Mouse (Mus musculus) cortical plate, adult 2 months (tissue): ENCODE data around the gene Apeh. TPM values are rescaled to one million over a fixed set of nuclear protein-coding genes. Genes with fewer than 3 reads are reported as not detected.
A peak's percentile ranks its signal among the peaks of the same experiment; 100 is the strongest.

Experiments
- H3K27ac ChIP-seq: fragments of 200-500 bp; 2 replicates; pipeline ENCODE4 v1.5.1; 2012; ENCODE audit warnings: low read length, control low read depth, inconsistent platforms; ENCODE audit not compliant: insufficient read depth
- H3K4me1 ChIP-seq: fragments of 200-500 bp; 2 replicates; pipeline ENCODE4 v1.6.1; 2011; ENCODE audit warnings: low read length; ENCODE audit not compliant: control insufficient read depth, insufficient read depth
- H3K4me3 ChIP-seq: fragments of 200-500 bp; 2 replicates; pipeline ENCODE4 v1.5.1; 2011; ENCODE audit warnings: mild to moderate bottlenecking, low read length, control low read depth; ENCODE audit not compliant: insufficient read depth
- CTCF ChIP-seq: fragments of 200-500 bp; IDR thresholded peaks from 2 replicates; pipeline ENCODE4 v1.5.1; 2011; ENCODE audit warnings: mild to moderate bottlenecking, control low read depth, low read length; ENCODE audit not compliant: insufficient read depth; ENCODE audit errors: extremely low read depth
- POLR2A ChIP-seq: fragments of 200-500 bp; IDR thresholded peaks from 2 replicates; pipeline ENCODE4 v1.6.1; 2011; ENCODE audit warnings: mild to moderate bottlenecking, low read length, control low read depth; ENCODE audit not compliant: insufficient read depth; ENCODE audit errors: extremely low read depth
- polyA plus RNA-seq: library from polyadenylated mRNA; depleted of rRNA; stranded (reverse); fragments of >200 nt; gene quantifications from 2 replicates; pipeline ENCODE4 v1.2.3, GENCODE M21; 2012

Apeh gene
- polyA plus RNA-seq, 1 experiment, result 26.1 TPM

DNA sequence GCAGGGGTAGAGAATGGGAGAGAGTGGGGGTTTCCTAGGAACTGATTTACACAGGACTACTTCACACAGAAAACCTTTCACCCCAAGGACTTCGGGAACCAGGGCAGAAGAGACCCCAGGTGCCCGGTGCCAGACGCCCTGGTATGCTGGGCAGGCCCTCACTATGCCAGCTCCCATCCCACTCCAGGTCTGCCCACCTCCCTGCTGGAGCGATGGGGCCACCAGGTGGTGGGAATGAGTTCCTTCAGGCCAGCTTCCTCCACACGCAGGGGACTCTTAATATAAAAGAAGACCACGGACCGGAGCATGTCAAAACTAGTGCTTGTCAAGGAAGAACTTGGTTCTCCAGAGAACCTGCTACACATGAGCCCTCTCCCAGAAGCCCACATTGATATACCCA is 27.2 kb downstream of the Apeh start:
- H3K27ac ChIP-seq, result no peak overlapping the region
- no peaks in the 10 kb centered on the region for H3K4me1 ChIP-seq
- no peak overlapping the region for H3K4me3 ChIP-seq
- no peak for TF ChIP-seq POLR2A

DNA sequence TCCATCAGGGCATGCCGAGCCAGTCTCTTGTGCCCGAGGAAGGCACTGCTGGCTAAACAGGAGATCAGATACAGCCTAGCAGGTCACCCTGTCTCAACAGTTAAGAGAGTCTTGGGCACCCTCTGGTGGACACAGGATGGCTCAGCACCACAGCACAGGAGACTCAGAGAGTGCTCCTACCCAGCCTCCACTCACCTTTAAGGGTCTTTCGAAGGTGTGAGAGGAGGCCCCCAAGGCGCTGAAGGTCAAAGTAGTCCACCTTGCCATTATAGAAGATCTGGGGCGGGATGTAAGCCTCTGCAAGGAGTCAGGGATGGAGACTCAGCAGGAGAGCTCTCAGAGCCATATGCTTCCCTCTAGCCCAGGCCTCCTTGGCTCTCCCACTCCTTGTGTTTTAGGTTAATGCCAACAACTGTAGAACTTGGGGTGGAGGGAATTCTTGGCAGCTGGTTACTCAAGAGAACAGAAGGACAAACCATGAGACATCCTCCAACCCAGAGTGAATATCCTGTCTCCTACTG is 28.9 kb downstream of the Apeh start:
- Histone ChIP-seq H3K4me1 (no peaks in the 10 kb centered on the region), H3K4me3 (no peak overlapping the region)
- TF ChIP-seq CTCF (peak; percentile 69), POLR2A (no peak)

DNA sequence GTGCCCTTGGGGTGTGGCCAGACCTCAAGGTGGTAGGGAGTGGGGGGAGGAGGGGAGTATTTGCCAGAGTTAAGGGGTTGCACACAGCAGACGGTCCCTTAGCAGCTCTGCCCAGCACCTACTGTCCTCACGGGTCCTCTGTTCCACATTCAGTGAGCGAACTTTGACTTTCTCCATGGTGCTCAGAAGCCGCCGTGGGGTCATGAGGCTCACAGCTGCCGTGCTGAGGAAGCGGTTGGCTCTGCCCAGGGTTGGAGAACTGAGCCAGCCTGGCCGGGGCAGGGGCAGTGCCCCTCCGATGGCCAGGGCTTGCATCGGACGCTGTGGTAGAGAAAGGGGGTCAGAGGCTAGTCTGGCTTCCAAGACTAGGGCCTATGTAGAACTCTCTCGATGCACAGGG is 31.0 kb downstream of the Apeh start:
- no peaks in the 10 kb centered on the region for H3K4me1 ChIP-seq
- H3K4me3 ChIP-seq, result no peak overlapping the region
- no peak overlapping the region for H3K27ac ChIP-seq
- TF ChIP-seq CTCF, result no peak
- no peak for TF ChIP-seq POLR2A

More for the DNA sequence above, 28.9 kb downstream of the Apeh start:
- H3K27ac ChIP-seq, result no peak overlapping the region

DNA sequence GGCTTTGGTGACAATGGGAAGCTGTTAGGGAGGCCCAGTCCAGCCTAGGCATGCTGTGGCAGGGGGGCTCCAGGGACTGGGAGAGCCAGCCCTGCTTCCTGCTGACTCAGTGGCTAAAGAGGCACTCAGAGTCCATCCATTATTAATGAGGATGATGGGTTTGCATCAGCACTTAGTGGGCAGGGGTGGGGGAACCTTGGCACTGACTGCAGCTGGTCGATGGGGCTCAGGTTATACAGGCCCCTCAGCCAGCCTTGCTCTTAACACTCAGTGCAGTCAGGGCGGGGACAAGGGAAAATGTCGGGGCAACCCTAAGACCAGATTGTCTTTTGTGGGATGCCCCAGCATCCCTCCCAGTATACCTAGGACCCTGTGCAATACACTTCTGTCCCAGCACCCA is 32.3 kb downstream of the Apeh start:
- H3K27ac ChIP-seq, result no peak overlapping the region
- TF ChIP-seq POLR2A, result no peak
- no peak for TF ChIP-seq CTCF
- no peaks in the 10 kb centered on the region for H3K4me1 ChIP-seq
- no peak overlapping the region for H3K4me3 ChIP-seq

DNA sequence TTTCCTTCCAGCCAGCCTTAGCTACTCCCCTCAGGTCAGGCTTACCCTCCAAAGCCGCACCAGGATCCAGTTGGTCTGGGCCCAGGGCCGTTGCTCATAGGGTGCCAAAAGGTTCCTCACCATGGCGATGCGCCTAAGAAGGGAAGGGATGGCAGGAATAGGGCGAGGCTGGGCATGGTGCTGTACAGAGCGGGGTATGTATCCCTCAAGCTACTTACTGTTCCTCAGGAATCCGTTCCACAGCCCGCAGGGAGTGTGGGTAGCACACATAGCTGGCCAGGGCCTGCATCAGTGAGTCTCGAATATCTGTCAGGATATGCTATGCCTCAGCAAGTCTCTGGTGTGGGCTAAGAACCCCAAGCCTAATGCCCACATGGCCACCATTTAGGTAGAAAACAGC is 36.1 kb downstream of the Apeh start:
- H3K4me3 ChIP-seq, result no peak overlapping the region
- H3K4me1 ChIP-seq, result no peaks in the 10 kb centered on the region
- H3K27ac ChIP-seq, result no peak overlapping the region
- no peak for TF ChIP-seq POLR2A
- TF ChIP-seq CTCF, result no peak

DNA sequence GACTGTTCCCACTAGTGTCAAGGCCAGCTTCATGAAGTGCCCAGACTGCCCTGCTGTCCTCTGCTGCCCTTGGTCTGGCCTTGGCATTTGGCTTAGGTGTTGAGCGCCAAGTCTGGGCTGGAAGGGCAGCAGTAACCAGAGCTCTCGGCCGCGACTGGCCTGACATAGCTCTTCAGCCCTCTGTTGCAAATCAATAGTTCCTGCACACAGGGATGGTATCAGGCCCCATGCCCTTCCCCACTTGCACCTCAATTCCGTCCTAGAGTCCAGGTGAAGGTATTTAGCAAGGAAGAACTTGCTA is 37.2 kb downstream of the Apeh start:
- no peak for TF ChIP-seq POLR2A
- TF ChIP-seq CTCF, result no peak
- no peak overlapping the region for H3K4me3 ChIP-seq

DNA sequence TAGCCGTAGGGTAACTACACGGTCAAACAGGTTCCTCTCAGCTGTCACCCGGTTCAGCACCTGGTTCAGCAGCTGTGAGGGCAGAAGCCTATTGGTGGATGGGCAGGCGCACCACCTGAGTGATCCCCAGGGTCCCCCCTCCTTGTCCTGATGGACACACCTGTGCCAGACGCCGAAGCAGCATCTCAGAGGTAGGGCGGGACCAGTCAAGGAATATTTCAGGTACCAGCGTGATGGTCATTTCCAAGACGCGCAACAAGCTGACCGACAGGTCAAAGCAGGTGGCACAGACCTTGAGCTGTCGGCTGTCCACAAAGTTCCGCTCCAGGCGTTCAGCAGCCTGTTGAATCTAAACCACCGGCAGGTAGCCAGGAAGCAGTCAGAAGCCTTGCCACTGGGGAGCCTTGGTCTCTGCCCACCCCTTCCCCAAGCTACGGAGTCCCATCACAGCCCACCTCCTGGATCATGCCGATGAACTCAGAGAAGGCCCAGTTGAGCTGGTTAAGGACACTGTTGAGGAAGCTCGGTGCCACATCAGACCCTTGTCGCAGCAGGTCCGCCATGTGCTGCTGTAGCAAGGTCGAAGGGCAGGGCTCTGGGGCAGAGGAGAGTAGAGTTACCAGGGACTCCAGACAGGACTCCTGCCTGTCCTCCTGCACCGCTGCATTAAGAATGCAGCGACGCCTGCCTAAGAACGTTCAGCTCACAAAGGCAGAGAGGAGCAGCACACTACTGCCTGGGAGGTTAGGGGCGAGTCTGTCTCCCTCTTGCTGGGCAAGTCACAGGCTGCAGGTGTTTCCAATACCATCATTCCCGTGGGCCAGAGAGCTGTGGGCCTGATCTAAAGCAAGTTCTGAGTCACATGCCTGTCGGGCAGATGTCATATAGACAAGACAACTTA is 37.8 kb downstream of the Apeh start:
- no peak overlapping the region for H3K27ac ChIP-seq
- no peaks in the 10 kb centered on the region for H3K4me1 ChIP-seq
- TF ChIP-seq POLR2A, result no peak
- H3K4me3 ChIP-seq, result no peak overlapping the region

More for the DNA sequence above, 37.2 kb downstream of the Apeh start:
- H3K4me1 ChIP-seq, result no peaks in the 10 kb centered on the region
- no peak overlapping the region for H3K27ac ChIP-seq

DNA sequence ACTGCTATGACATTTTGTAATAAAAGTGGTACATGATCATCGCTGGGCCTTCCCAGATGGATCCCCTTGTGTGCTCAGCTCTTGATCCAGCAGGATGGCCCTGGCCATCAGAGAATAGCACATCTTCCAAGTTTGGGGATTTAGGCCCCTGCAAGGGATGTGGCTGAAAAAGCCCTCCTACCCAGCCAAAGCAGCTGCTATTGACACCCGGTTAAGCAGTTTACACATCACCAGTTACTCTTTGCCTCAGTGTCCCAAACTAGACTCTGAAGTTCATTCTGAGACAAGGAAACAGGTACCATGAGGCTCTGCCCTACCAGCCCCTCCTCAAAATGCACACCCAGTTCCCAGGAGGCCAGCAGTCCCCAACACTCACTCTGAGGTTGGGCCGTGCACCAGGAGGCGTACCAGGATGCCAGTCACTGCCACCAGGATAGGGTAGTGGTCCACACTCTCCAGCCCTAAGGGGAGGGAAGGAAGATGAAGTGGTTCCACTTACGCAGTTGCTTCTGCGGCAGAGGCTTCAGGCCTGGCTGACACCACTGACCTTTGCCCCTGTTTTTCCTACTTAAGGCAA is 38.7 kb downstream of the Apeh start:
- no peak overlapping the region for H3K4me3 ChIP-seq
- H3K4me1 ChIP-seq, result no peaks in the 10 kb centered on the region
- no peak overlapping the region for H3K27ac ChIP-seq
- TF ChIP-seq POLR2A (no peak), CTCF (no peak)

DNA sequence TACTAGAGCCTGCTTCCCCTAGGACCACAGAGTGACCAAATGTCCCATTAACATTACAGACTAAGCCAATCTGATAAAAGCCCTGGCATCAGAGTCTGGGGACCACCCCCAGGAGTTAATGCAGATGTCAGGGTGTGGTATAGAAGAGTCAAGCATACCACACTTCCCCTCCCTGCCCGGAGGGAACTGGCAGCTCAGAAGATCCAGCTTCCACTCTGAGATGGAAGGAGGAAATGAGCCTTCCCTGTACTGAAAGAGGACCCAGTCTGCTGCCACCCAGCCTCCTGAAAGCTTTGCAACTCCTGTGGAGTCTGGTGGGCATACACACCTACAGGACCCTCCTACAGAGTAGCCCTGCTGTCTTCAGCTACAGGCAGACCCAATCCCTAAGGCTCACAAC is 39.3 kb downstream of the Apeh start:
- Histone ChIP-seq H3K27ac (no peak overlapping the region), H3K4me3 (no peak overlapping the region), H3K4me1 (0 out of 2 replicates have a peak, but pooled peaks cover under 1% of the 10 kb centered on the region)
- no peak for TF ChIP-seq POLR2A
- TF ChIP-seq CTCF, result no peak
